Mouse (Mus musculus) heart, postnatal 0 days (tissue): ENCODE measurements at regions not wholly inside any gene's neighbourhood (a gene's known extent, or its start where the extent isn't known, plus 50 kb on each side); places are given as distances from the start of the nearest gene placed in this dataset.

Experiments
- CTCF ChIP-seq: IDR thresholded peaks from 2 replicates; pipeline ENCODE4 v1.5.1; 2016; ENCODE audit warnings: antibody characterized with exemption, control low read depth, low read depth
- EP300 ChIP-seq: IDR thresholded peaks from 2 replicates; pipeline ENCODE4 v1.6.1; 2016; ENCODE audit warnings: antibody characterized with exemption, low read depth

DNA sequence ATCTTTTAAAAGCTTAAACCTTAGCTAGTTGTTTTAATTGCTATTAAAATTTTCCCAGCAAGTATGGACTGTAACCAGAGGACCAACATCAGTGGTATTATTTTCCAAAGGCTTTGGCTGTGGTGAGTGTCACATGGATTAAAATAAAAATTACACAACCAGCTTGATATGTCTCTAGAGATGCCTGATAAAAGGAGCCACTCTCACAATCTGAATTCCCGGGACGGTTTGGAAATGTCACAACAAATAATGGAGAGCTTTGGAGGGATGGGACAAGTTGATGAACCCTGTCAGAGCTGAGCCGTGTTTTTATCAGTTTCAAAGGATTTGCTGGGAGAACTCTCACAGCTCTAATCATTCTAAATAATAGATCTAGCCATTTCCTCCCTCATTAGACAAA, 624.0 kb downstream of the Ryr2 start:
- no peak for TF ChIP-seq CTCF
- no peak for TF ChIP-seq EP300
